Mouse (Mus musculus): Measurements from ENCODE around the gene P2ry12.

DNA sequence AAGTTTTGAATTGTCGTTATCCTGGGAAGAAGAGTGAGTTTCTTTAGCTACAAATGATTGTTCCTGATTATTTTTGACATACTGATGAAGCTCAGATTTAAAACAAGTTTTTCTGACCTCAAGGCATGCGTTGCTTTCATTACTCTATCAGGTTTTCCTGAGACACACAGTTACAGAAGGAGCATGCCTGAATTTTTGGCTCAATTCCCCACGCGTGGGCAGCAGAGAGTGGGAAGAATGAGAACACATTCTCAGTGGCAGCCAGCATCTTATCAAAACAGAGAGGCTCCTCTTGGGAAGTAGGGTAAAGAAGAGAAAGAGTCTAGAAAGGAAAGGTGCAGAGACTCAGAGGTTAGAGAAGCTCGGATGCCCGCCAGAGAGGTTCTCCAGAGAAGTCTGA is 19.3 kb downstream of the P2ry12 start:
- TF ChIP-seq GATA1 (IDR thresholded peaks at IDR 0.05; ENCODE audit: borderline replicate concordance, low read length) (no peak), FLI1 (IDR thresholded peaks at IDR 0.05; ENCODE audit: low read length) (no peak)

Data from megakaryocyte, embryonic 14.5 days (primary cell).